Mouse (Mus musculus): ENCODE measurements around the gene Fgfbp1. TPM values are rescaled to one million over a fixed set of nuclear protein-coding genes. Genes with fewer than 3 reads are reported as not detected.

Fgfbp1 gene
- polyA plus RNA-seq, 1 experiment from 2014 or later: 0.43 TPM

DNA sequence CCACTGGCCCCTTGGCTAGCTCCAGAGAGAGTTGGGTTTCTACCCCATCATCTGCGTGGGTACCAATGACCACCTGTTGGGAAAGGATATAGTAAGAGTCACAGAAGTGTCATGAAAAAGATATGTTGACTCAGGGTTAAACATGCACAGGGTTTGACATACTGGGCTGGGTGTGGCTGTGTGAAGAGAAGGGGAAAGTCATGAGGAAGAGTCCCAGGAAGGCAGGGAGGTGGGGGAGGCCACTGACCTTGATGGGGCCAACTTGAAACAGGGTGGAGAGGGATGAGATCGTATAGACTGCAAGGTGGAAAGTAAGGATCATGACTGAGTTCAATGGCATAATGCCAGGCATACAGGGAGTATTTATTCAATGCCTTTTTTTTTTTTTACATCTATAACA is 1.2 kb downstream of the Fgfbp1 start:
- no peak overlapping the region for H3K9ac ChIP-seq (ENCODE audit: low read length)
- H3K4me3 ChIP-seq (ENCODE audit: low read depth, low read length): no peak overlapping the region
- DNase-seq (ENCODE audit: low spot score) (no peak), ATAC-seq (replicated peaks; ENCODE audit: low FRiP score) (no peak)
- whole genome bisulfite sequencing: 79% methylated on average over 2 of the region's 2 CpGs
- no peaks in the 10 kb centered on the region for H3K9me3 ChIP-seq (ENCODE audit: control insufficient read depth, low read length)
- H3K36me3 ChIP-seq (ENCODE audit: control insufficient read depth, insufficient read depth, low read length): no peaks in the 10 kb centered on the region
- peaks cover 2% of the 10 kb centered on the region; the same call in 1 of the 2 replicates for H3K4me1 ChIP-seq (replicated peaks; ENCODE audit: control insufficient read depth, insufficient read depth, low read length)
- no peak overlapping the region for H3K4me2 ChIP-seq (ENCODE audit: low read depth, low read length, severe bottlenecking)
- H3K27ac ChIP-seq (ENCODE audit: low read depth, low read length): no peak overlapping the region
- no peaks in the 10 kb centered on the region for H3K27me3 ChIP-seq (ENCODE audit: control insufficient read depth, insufficient read depth, low read length)

DNA sequence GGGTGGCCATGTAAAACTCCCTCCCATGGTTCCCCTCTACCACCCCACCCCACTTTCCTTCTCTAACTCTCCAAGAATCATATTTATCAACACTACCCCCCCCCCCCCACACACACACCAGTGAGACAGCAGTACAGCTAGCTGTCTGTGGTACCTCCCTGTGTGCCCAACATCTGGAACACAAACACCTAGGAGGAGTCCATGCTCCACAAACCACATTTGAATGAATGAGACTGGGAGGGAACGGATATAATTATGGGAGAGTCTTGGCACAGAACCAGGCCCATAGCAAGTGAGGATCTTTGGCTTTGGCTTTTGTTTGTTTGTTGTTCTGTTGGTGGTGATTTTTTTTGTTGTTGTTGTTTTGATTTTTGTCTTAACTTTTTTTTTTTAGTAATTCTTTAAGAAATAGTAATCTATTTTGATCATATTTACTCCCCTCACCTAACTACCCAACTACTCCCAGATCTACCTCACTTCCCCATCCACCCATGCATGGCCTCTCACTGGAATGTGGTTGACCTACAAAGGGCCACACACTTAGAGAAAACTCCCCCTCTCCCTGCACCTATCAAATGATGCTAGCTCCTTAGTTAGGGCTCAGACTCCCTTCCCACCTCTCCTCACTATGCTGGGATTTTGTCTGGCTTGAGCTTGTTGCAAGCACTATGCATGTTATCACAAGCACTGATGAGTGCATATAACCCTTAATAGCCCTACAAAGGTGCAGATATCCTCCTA is 4.6 kb downstream of the Fgfbp1 start:
- no peaks in the 10 kb centered on the region for H3K9me3 ChIP-seq (ENCODE audit: control insufficient read depth, low read length)
- no peak overlapping the region for H3K4me3 ChIP-seq (ENCODE audit: low read depth, low read length)
- 89% methylated on average over 1 of the region's 1 CpGs for WGBS
- no peaks in the 10 kb centered on the region for H3K27me3 ChIP-seq (ENCODE audit: control insufficient read depth, insufficient read depth, low read length)
- no peaks in the 10 kb centered on the region for H3K36me3 ChIP-seq (ENCODE audit: control insufficient read depth, insufficient read depth, low read length)
- no peaks in the 10 kb centered on the region for H3K4me1 ChIP-seq (replicated peaks; ENCODE audit: control insufficient read depth, insufficient read depth, low read length)
- DNase-seq (ENCODE audit: low spot score): no peak
- no peak overlapping the region for H3K27ac ChIP-seq (ENCODE audit: low read depth, low read length)
- ATAC-seq (replicated peaks; ENCODE audit: low FRiP score): no peak
- H3K4me2 ChIP-seq (ENCODE audit: low read depth, low read length, severe bottlenecking): no peak overlapping the region
- no peak overlapping the region for H3K9ac ChIP-seq (ENCODE audit: low read length)

GRCm38 (mm10) chr5:43974166-43974565 is 7.4 kb downstream of the Fgfbp1 start:
- Histone ChIP-seq H3K36me3 (ENCODE audit: control insufficient read depth, insufficient read depth, low read length) (no peaks in the 10 kb centered on the region), H3K4me2 (ENCODE audit: low read depth, low read length, severe bottlenecking) (no peak overlapping the region), H3K9me3 (ENCODE audit: control insufficient read depth, low read length) (no peaks in the 10 kb centered on the region), H3K27ac (ENCODE audit: low read depth, low read length) (no peak overlapping the region), H3K9ac (ENCODE audit: low read length) (no peak overlapping the region), H3K4me3 (ENCODE audit: low read depth, low read length) (no peak overlapping the region), H3K4me1 (replicated peaks; ENCODE audit: control insufficient read depth, insufficient read depth, low read length) (no peaks in the 10 kb centered on the region), H3K27me3 (ENCODE audit: control insufficient read depth, insufficient read depth, low read length) (no peaks in the 10 kb centered on the region)
- no peak for DNase-seq (ENCODE audit: low spot score)
- 92% methylated on average over 6 of the region's 6 CpGs for WGBS
- ATAC-seq (replicated peaks; ENCODE audit: low FRiP score): no peak

- Histone ChIP-seq H3K4me1 (replicated peaks; ENCODE audit: control insufficient read depth, insufficient read depth, low read length) (no peaks in the 10 kb centered on the region), H3K9me3 (ENCODE audit: control insufficient read depth, low read length) (no peaks in the 10 kb centered on the region), H3K9ac (ENCODE audit: low read length) (no peak overlapping the region), H3K4me2 (ENCODE audit: low read depth, low read length, severe bottlenecking) (no peak overlapping the region), H3K27me3 (ENCODE audit: control insufficient read depth, insufficient read depth, low read length) (no peaks in the 10 kb centered on the region), H3K36me3 (ENCODE audit: control insufficient read depth, insufficient read depth, low read length) (no peaks in the 10 kb centered on the region), H3K4me3 (ENCODE audit: low read depth, low read length) (no peak overlapping the region), H3K27ac (ENCODE audit: low read depth, low read length) (no peak overlapping the region)
- WGBS: 78% methylated on average over 2 of the region's 2 CpGs
- ATAC-seq (replicated peaks; ENCODE audit: low FRiP score): no peak
- DNase-seq (ENCODE audit: low spot score): no peak
Observed at GRCm38 (mm10) chr5:43971156-43971555, 10.4 kb downstream of the Fgfbp1 start.

DNA sequence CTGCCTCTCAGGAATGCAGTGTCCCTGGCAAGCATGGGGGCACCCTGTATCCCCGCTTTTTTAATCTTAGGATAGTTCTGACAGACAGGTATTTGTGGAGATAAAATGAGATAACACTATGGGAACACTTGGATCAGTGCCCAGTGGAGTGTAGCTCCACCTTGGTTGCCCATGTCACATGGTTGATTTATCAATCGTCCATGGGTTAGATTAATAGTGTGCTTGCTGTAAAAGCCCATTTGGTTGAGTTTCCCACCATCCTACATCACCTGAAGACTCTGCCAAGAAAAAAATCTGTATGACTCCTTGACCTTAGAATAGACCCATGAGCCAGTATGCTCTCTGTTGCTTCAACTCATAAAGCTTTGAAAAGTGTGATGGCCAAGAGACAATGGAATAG is 11.0 kb downstream of the Fgfbp1 start:
- WGBS: 83% methylated on average over 2 of the region's 2 CpGs
- no peaks in the 10 kb centered on the region for H3K27me3 ChIP-seq (ENCODE audit: control insufficient read depth, insufficient read depth, low read length)
- no peak overlapping the region for H3K4me3 ChIP-seq (ENCODE audit: low read depth, low read length)
- no peak overlapping the region for H3K9ac ChIP-seq (ENCODE audit: low read length)
- ATAC-seq (replicated peaks; ENCODE audit: low FRiP score): no peak
- no peaks in the 10 kb centered on the region for H3K4me1 ChIP-seq (replicated peaks; ENCODE audit: control insufficient read depth, insufficient read depth, low read length)
- no peak for DNase-seq (ENCODE audit: low spot score)
- no peaks in the 10 kb centered on the region for H3K9me3 ChIP-seq (ENCODE audit: control insufficient read depth, low read length)
- H3K27ac ChIP-seq (ENCODE audit: low read depth, low read length): no peak overlapping the region
- no peaks in the 10 kb centered on the region for H3K36me3 ChIP-seq (ENCODE audit: control insufficient read depth, insufficient read depth, low read length)
- H3K4me2 ChIP-seq (ENCODE audit: low read depth, low read length, severe bottlenecking): no peak overlapping the region

- no peaks in the 10 kb centered on the region for H3K9me3 ChIP-seq (ENCODE audit: control insufficient read depth, low read length)
- H3K27ac ChIP-seq (ENCODE audit: low read depth, low read length): no peak overlapping the region
- no peak overlapping the region for H3K9ac ChIP-seq (ENCODE audit: low read length)
- no peaks in the 10 kb centered on the region for H3K36me3 ChIP-seq (ENCODE audit: control insufficient read depth, insufficient read depth, low read length)
- H3K4me3 ChIP-seq (ENCODE audit: low read depth, low read length): no peak overlapping the region
- no peaks in the 10 kb centered on the region for H3K27me3 ChIP-seq (ENCODE audit: control insufficient read depth, insufficient read depth, low read length)
- H3K4me2 ChIP-seq (ENCODE audit: low read depth, low read length, severe bottlenecking): no peak overlapping the region
- 65% methylated on average over 2 of the region's 2 CpGs for WGBS
- no peaks in the 10 kb centered on the region for H3K4me1 ChIP-seq (replicated peaks; ENCODE audit: control insufficient read depth, insufficient read depth, low read length)
- DNase-seq (ENCODE audit: low spot score) (no peak), ATAC-seq (replicated peaks; ENCODE audit: low FRiP score) (no peak)
Observed at GRCm38 (mm10) chr5:43968634-43969033, 12.9 kb downstream of the Fgfbp1 start.

DNA sequence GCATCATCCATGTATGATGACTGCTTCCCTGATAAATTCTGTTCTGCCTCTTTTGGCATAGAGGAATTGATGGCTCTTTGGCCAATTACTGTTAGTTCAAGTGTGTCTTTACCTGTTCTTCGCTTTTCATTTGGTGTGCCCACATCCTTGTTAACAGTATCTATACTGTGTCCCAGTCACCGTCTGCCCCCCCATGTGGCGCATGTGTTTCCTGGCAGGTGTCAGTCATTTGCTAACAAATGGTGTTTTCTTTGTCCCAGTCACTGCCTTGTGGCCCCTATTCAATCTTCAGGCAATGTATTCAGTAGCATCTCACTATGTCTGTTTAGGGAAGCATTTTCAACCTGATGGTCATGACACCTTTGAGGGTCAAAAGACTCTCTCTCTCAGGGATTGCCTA is 20.5 kb downstream of the Fgfbp1 start:
- H3K27ac ChIP-seq (ENCODE audit: low read depth, low read length): no peak overlapping the region
- ATAC-seq (replicated peaks; ENCODE audit: low FRiP score) (no peak), DNase-seq (ENCODE audit: low spot score) (no peak)
- WGBS: 94% methylated on average over 3 of the region's 3 CpGs
- no peaks in the 10 kb centered on the region for H3K9me3 ChIP-seq (ENCODE audit: control insufficient read depth, low read length)
- no peak overlapping the region for H3K4me3 ChIP-seq (ENCODE audit: low read depth, low read length)
- no peak overlapping the region for H3K4me2 ChIP-seq (ENCODE audit: low read depth, low read length, severe bottlenecking)
- no peak overlapping the region for H3K9ac ChIP-seq (ENCODE audit: low read length)
- H3K27me3 ChIP-seq (ENCODE audit: control insufficient read depth, insufficient read depth, low read length): no peaks in the 10 kb centered on the region
- no peaks in the 10 kb centered on the region for H3K4me1 ChIP-seq (replicated peaks; ENCODE audit: control insufficient read depth, insufficient read depth, low read length)
- no peaks in the 10 kb centered on the region for H3K36me3 ChIP-seq (ENCODE audit: control insufficient read depth, insufficient read depth, low read length)

DNA sequence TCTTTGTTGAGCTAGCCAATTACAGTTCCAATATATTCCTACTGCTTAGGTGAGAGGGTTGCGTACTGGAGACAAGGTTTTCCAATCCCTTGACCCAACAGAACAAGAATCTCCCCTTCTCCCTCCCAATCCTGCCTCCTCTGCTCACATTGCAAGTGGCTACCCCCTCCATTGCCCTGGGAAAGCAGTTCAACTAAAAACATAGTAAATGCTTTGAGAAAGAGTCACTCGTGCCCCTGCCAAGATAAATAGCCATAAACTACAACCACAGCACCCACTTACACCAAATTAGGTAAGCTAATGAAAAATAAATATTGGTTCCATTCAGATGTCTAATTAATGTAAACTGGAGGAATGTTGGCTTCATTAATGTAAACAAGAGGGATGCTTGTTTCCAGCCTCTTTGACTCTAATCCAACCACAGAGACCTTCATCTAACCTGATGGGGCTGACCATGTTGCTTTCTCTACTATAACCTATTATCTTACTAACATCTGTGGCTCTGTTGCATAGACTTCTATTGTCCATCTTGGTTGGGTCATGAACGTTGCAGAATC is 21.6 kb downstream of the Fgfbp1 start:
- H3K27ac ChIP-seq (ENCODE audit: low read depth, low read length): no peak overlapping the region
- H3K4me2 ChIP-seq (ENCODE audit: low read depth, low read length, severe bottlenecking): no peak overlapping the region
- H3K27me3 ChIP-seq (ENCODE audit: control insufficient read depth, insufficient read depth, low read length): no peaks in the 10 kb centered on the region
- no peak for DNase-seq (ENCODE audit: low spot score)
- H3K36me3 ChIP-seq (ENCODE audit: control insufficient read depth, insufficient read depth, low read length): no peaks in the 10 kb centered on the region
- H3K4me3 ChIP-seq (ENCODE audit: low read depth, low read length): no peak overlapping the region
- ATAC-seq (replicated peaks; ENCODE audit: low FRiP score): no peak
- 83% methylated on average over 3 of the region's 3 CpGs for WGBS
- H3K4me1 ChIP-seq (replicated peaks; ENCODE audit: control insufficient read depth, insufficient read depth, low read length): no peaks in the 10 kb centered on the region
- H3K9me3 ChIP-seq (ENCODE audit: control insufficient read depth, low read length): no peaks in the 10 kb centered on the region
- no peak overlapping the region for H3K9ac ChIP-seq (ENCODE audit: low read length)

DNA sequence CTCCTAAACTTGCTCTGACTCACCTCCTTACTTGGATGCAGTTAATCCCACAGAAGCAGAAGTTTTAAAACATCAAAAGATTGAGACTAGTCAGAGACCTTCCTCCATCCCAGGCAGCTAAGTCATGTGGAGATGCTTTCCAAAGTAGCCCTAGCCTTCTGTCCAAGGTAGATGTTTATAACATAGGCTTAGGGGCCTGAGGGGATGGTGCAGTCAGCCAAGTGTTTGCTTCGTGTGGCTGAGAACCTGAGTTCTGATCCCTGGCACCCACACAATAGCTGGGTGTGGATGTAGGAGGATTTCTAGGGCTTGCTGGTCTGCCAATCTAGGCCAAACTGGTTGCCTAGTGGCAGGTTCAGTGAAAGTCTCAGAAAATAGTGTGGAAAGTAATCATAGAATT is 28.3 kb downstream of the Fgfbp1 start:
- H3K27me3 ChIP-seq (ENCODE audit: control insufficient read depth, insufficient read depth, low read length): no peaks in the 10 kb centered on the region
- DNase-seq (ENCODE audit: low spot score) (no peak), ATAC-seq (replicated peaks; ENCODE audit: low FRiP score) (no peak)
- WGBS: 72% methylated on average over 1 of the region's 1 CpGs
- H3K4me2 ChIP-seq (ENCODE audit: low read depth, low read length, severe bottlenecking): no peak overlapping the region
- H3K27ac ChIP-seq (ENCODE audit: low read depth, low read length): no peak overlapping the region
- no peak overlapping the region for H3K9ac ChIP-seq (ENCODE audit: low read length)
- H3K36me3 ChIP-seq (ENCODE audit: control insufficient read depth, insufficient read depth, low read length): no peaks in the 10 kb centered on the region
- no peaks in the 10 kb centered on the region for H3K9me3 ChIP-seq (ENCODE audit: control insufficient read depth, low read length)
- no peak overlapping the region for H3K4me3 ChIP-seq (ENCODE audit: low read depth, low read length)
- H3K4me1 ChIP-seq (replicated peaks; ENCODE audit: control insufficient read depth, insufficient read depth, low read length): peaks cover 4% of the 10 kb centered on the region; the same call in 1 of the 2 replicates

Data from forebrain, embryonic 11.5 days (tissue).